Mouse (Mus musculus): ENCODE results near the gene Mllt11.

DNA sequence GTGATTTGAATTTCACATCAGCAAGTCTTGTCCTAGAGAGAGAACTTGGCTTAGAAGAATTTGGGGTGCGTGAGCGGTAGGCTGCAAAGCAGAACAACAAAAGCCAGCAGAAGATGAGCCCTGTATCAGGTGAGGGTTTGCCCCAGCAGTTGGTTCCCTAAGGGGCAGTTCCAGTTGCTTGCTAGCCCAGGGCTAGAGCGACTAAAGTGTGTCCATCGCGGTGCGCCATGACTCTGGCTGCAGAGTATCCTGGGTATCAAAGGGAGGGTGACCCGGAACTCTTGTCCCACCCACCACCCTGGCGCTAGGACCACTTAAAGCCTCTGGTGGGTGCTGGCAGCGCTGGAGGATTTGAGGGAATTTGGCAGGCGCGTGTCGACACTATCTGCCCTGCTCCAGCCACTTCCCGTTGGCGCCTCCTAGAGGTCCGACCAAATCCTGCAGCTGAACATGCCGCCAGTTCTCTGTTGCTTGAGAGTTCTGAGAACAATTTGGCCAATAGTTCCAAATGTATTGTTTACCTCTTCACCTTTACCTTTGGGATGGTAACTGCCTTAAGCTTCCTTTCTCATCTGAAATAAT is 57.9 kb downstream of the Mllt11 start:
- TF ChIP-seq POLR2A (IDR thresholded peaks at IDR 0.05; ENCODE audit: borderline replicate concordance, control insufficient read depth, low read depth, low read length) (no peak), CTCF (IDR thresholded peaks at IDR 0.05; ENCODE audit: control insufficient read depth, insufficient read depth, low read length) (peak; percentile 89)
